Mouse (Mus musculus): ENCODE measurements around the gene 4930404N11Rik. TPM values are rescaled to one million over a fixed set of nuclear protein-coding genes. Genes with fewer than 3 reads are reported as not detected.
A peak's percentile ranks its signal among the peaks of the same experiment; 100 is the strongest.

Gene 4930404N11Rik
- polyA plus RNA-seq, 1 experiment from 2014 or later = 1.1 TPM

DNA sequence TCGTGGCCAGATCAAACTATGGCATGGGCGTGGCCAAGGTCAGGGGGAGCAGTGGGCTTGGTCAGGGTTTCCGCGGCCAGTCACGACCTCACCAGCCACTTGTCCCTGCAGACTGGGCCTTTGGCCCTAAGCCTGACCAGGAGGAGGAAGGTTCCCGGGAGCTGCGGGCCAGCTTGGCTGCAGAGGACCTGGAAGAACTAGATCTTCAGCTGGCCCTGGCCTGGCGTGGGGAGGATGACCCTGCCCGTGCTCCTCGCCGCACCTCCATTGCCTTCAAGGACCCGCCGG lies 25.0 kb upstream of the 4930404N11Rik start:
- ATAC-seq (ENCODE audit: extremely low read depth, insufficient number of reproducible peaks, low FRiP score, low TSS enrichment) = no peak
- H3K27ac ChIP-seq (replicated peaks) = no peak overlapping the region
- no peak overlapping the region for H3K4me2 ChIP-seq
- H3K4me3 ChIP-seq = no peak overlapping the region
- peaks cover 39% of the 10 kb centered on the region for H3K4me1 ChIP-seq
- peaks cover 45% of the 10 kb centered on the region for H3K36me3 ChIP-seq
- peak overlapping the region; percentile 69; the same call in 1 of the 2 replicates for H3K9ac ChIP-seq
- H3K9me3 ChIP-seq = no peaks in the 10 kb centered on the region
- H3K27me3 ChIP-seq (replicated peaks) = no peaks in the 10 kb centered on the region
- 84% methylated on average over 13 of the region's 13 CpGs for WGBS

DNA sequence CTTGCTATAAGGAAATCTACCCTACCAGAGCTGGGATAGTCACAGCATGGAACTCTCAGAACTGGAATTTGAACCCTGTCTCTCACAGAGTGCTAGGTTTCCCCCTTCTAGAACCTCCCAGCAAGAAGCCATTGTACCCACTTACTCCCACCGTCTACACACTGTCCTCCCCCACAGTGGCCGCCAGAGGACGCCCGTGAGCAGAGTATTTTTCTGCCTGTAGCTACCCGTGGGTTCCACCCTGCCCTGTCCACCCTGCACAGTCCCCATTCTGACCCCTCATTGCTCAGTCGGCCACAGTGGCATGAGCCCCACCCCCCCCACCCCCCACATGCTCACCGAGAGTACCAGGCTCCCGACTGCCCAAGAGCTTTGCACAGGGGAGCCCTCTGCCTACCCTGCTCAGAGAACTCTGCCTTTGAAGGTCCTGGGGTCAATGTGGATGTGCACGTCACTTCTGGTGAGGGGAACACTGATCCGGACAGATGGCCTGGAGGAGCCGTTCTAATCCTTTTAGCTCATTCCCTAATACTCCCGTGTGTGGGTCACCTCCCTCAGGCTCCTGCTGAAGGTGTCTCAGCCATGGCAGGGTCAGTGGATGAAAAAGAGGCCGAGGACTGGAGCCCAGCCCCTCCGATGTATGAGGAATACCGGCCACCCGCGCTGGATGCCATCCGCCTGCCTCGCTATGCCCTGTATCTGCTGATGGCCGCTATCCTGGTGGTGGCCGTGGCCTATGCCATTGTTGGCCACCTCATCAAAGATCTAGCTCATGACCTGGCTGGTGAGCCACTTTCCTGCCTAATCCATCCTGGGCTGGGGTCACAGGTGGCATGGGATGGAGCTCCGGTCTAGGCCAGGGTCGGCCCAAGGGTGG lies 24.4 kb upstream of the 4930404N11Rik start:
- peak overlapping the region; percentile 68 for H3K27ac ChIP-seq (replicated peaks)
- H3K9ac ChIP-seq = peak overlapping the region; percentile 69
- no peaks in the 10 kb centered on the region for H3K27me3 ChIP-seq (replicated peaks)
- peaks cover 46% of the 10 kb centered on the region for H3K36me3 ChIP-seq
- WGBS = 58% methylated on average over 23 of the region's 23 CpGs
- no peak overlapping the region for H3K4me3 ChIP-seq
- H3K9me3 ChIP-seq = no peaks in the 10 kb centered on the region
- peaks cover 45% of the 10 kb centered on the region for H3K4me1 ChIP-seq
- H3K4me2 ChIP-seq = no peak overlapping the region
- ATAC-seq (ENCODE audit: extremely low read depth, insufficient number of reproducible peaks, low FRiP score, low TSS enrichment) = 0 out of 2 replicates have a peak, but pooled peaks have one; percentile 39

DNA sequence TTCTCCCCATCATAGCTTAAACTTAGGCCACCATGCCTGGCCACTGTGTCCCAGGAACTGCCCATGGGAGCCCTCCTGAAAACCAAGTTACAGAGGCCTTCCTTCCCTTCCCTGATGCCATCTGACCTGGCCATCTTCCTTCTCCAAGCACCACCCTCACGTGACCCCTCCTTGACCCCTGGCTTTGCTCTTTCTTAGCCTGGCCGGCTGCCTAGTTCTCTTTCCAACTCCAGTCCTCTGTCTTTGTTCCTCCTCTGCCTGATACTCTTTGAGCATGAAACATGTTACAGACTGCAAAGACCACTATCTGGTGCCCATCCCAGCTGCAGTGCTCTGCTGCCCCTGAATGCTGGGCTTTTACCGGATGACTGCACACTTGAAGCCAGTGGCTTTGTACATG lies 23.8 kb upstream of the 4930404N11Rik start:
- Histone ChIP-seq H3K9ac (peak overlapping the region; percentile 69), H3K9me3 (no peaks in the 10 kb centered on the region), H3K36me3 (peaks cover 46% of the 10 kb centered on the region), H3K4me3 (no peak overlapping the region), H3K27ac (replicated peaks) (peak overlapping the region; percentile 68), H3K4me2 (no peak overlapping the region), H3K27me3 (replicated peaks) (no peaks in the 10 kb centered on the region), H3K4me1 (peaks cover 48% of the 10 kb centered on the region)
- 58% methylated on average over 3 of the region's 3 CpGs for WGBS
- no peak for ATAC-seq (ENCODE audit: extremely low read depth, insufficient number of reproducible peaks, low FRiP score, low TSS enrichment)

DNA sequence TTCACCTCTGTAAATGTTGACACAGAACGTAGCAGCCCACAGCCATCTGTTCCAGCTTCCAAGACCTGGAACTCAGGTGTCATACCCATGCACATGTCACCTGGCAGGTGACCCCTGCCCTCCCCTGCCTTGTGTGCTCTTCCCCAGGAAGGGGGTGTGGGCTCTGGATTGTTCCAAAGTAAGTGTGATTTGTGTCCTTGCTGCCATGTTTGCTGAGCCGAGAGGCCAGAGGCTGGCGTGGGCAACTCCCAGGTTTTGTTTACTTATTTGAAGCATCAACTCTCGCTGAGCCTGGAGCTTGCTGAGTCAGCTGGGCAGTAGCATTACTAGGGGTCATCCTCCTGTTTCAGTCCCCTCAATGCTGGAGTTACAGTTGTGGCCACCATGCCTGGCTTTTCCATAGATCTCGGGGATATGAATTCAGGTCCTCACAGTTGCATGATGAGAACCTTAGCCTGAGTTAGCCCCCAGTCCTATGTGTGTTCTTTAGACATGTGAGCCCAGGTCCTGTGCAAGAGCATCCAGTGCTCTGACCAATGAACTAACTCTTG lies 23.0 kb upstream of the 4930404N11Rik start, which contains the start of gene Gm48552:
Gene Gm48552, plus strand, starts transcription at position 501 of the 551 bp plus-strand sequence.
- H3K4me1 ChIP-seq = peaks cover 42% of the 10 kb centered on the region
- H3K27ac ChIP-seq (replicated peaks) = peak within 1 kb of the TSS; percentile 68

DNA sequence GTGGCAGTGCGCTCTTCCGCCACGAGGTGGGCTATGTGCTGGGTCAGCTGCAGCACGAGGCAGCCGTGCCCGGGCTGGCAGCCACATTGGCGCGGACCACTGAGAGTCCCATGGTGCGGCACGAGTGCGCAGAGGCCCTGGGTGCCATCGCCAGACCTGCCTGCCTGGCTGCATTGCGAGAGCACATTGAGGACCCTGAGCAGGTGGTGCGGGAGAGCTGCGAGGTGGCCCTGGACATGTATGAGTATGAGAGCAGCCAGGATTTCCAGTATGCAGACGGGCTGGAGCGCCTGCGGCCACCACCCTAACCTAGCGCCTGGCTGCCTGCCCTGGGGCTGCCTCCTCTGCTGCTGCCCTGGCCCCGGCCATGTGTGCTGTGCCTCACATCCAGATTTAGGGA lies 22.1 kb upstream of the 4930404N11Rik start:
- peaks cover 34% of the 10 kb centered on the region for H3K4me1 ChIP-seq
- peaks cover 46% of the 10 kb centered on the region for H3K36me3 ChIP-seq
- no peak for ATAC-seq (ENCODE audit: extremely low read depth, insufficient number of reproducible peaks, low FRiP score, low TSS enrichment)
- no peak overlapping the region for H3K4me3 ChIP-seq
- WGBS = 91% methylated on average over 20 of the region's 20 CpGs
- no peaks in the 10 kb centered on the region for H3K9me3 ChIP-seq
- no peaks in the 10 kb centered on the region for H3K27me3 ChIP-seq (replicated peaks)
- no peak overlapping the region for H3K27ac ChIP-seq (replicated peaks)
- no peak overlapping the region for H3K9ac ChIP-seq
- no peak overlapping the region for H3K4me2 ChIP-seq

More for the DNA sequence above, 23.0 kb upstream of the 4930404N11Rik start, which contains the start of gene Gm48552:
- H3K27me3 ChIP-seq (replicated peaks) = no peaks in the 10 kb centered on the region
- peak within 1 kb of the TSS; percentile 69 for H3K9ac ChIP-seq
- no peak for ATAC-seq (ENCODE audit: extremely low read depth, insufficient number of reproducible peaks, low FRiP score, low TSS enrichment)
- peaks cover 46% of the 10 kb centered on the region for H3K36me3 ChIP-seq
- no peaks in the 10 kb centered on the region for H3K9me3 ChIP-seq
- H3K4me3 ChIP-seq = no peak within 1 kb of the TSS
- no peak within 1 kb of the TSS for H3K4me2 ChIP-seq
- WGBS = 83% methylated on average over 5 of the region's 5 CpGs

DNA sequence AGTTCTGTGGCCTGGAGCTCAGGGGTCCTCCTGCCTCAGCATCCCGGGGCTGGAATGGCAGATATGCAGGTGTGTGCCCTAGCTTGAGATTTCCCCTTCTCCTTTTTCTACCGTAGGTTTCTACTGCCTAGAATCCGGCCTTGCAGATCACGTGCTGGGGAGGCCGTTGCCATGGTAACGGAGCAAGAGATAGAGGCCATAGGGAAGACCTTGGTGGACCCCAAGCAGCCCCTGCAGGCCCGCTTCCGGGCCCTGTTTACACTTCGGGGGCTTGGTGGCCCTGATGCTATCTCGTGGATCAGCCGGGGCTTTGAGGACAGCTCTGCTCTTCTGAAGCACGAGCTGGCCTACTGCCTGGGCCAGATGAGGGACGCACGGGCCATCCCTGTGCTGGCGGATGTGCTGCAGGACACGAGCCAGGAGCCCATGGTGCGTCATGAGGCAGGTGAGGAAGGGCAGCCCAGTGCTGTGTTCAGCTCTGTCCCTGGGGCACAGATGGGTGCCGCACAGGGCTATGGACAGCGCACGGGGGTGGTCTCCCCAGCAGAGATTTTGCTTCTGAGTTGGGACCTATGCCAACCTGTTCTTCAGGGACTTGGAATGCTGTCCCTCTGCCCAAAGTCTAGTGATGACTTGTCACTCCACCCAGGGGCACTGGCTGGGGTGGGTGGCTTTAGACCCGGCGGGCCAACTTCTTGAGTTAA lies 20.1 kb upstream of the 4930404N11Rik start:
- no peak for ATAC-seq (ENCODE audit: extremely low read depth, insufficient number of reproducible peaks, low FRiP score, low TSS enrichment)
- Histone ChIP-seq H3K4me2 (peak overlapping the region; percentile 92), H3K4me3 (peak overlapping the region; percentile 89), H3K9me3 (no peaks in the 10 kb centered on the region), H3K9ac (peak overlapping the region; percentile 93), H3K4me1 (peaks cover 41% of the 10 kb centered on the region), H3K36me3 (peaks cover 37% of the 10 kb centered on the region), H3K27ac (replicated peaks) (no peak overlapping the region), H3K27me3 (replicated peaks) (no peaks in the 10 kb centered on the region)
- WGBS = 74% methylated on average over 22 of the region's 22 CpGs

DNA sequence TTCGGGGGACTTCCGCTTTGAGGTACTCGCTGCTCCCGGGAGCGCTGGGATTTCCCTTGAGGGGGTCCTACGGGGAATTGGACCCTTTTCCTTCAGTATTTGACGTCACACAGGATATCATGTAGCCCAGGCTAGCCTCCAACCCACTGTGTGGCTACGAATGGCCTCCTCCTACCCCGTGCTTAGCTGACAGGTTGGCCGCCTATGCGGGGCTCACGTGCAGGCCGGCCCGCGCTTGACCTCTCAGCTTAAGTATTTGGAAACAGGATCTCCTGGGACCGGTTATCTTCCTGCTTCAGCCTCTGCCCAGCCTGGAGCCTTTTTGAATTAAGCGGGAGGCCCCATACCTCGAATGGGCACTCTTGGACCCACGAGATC lies 19.0 kb upstream of the 4930404N11Rik start:
- Histone ChIP-seq H3K4me3 (peak overlapping the region; percentile 89), H3K4me2 (peak overlapping the region; percentile 92), H3K36me3 (peaks cover 37% of the 10 kb centered on the region), H3K4me1 (peaks cover 34% of the 10 kb centered on the region), H3K9ac (peak overlapping the region; percentile 93), H3K27me3 (replicated peaks) (no peaks in the 10 kb centered on the region), H3K9me3 (no peaks in the 10 kb centered on the region), H3K27ac (replicated peaks) (peak overlapping the region; percentile 80)
- WGBS = under 1% methylated on average over 19 of the region's 19 CpGs
- ATAC-seq (ENCODE audit: extremely low read depth, insufficient number of reproducible peaks, low FRiP score, low TSS enrichment) = no peak

DNA sequence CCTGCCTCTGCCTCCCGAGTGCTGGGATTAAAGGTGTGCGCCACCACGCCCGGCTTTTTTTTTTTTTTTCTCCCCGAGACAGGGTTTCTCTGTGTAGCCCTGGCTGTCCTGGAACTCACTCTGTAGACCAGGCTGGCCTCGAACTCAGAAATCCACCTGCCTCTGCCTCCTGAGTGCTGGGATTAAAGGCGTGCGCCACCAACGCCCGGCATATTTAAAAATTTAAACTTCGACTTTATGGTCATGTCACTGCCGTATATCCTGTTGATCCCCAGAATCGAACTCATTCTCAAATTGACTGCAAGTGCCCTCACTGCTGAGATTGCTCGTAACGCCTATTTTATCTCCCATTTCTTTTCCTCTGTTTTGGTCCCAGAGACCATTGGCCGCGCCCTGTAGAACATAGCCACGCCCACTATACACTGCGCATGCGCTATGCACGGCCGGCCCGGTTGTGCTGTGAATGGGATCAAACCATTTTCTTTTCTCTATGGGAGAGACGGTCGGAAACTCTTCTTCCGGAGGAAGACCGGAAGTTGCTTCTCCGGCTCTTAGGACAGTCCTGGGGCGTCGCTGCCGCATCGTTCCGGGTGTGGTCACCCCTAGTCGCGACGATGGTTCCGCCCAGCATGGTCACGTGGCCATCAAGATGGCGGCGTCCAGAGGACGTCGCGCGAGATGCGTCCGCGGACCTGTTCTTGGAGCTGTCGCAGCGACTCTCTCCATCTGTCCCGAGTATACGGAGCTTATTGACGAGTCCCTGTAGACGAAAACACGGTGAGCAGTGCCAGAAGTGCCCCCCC lies 18.4 kb upstream of the 4930404N11Rik start, which contains the start of the genes Dohh and Gm48551:
Gene Dohh, plus strand, starts transcription at position 627 of the 803 bp plus-strand sequence.
Gene Gm48551, plus strand, starts transcription at position 665 of the 803 bp plus-strand sequence.
- peak within 1 kb of the TSS; percentile 80 for H3K27ac ChIP-seq (replicated peaks)
- peaks cover 34% of the 10 kb centered on the region for H3K36me3 ChIP-seq
- peak within 1 kb of the TSS; percentile 93 for H3K9ac ChIP-seq
- peak; percentile 88 for ATAC-seq (ENCODE audit: extremely low read depth, insufficient number of reproducible peaks, low FRiP score, low TSS enrichment)
- peak within 1 kb of the TSS; percentile 92 for H3K4me2 ChIP-seq
- H3K9me3 ChIP-seq = no peaks in the 10 kb centered on the region
- WGBS = 4% methylated on average over 52 of the region's 54 CpGs
- H3K27me3 ChIP-seq (replicated peaks) = no peaks in the 10 kb centered on the region
- H3K4me3 ChIP-seq = peak within 1 kb of the TSS; percentile 89
- peaks cover 34% of the 10 kb centered on the region for H3K4me1 ChIP-seq

DNA sequence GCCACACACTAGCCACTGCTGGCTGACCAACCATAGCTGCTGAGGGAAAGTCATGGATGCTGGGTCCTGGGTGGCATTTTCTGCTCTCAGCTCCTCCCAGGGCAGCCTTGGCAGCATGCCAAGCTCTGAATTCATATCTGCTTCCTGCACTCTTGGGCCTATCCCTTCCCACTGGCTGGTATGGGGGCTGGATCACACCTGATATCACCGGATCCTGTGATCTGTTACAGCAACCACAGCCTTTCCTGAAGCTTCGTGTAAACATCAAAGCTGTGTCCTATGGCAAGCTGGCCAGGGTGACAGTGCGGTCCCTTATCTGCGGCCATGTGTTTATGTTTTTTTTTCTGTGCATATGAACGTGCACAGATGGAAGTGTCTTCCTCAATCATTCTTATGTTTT lies 16.4 kb upstream of the 4930404N11Rik start:
- Histone ChIP-seq H3K27me3 (replicated peaks) (no peaks in the 10 kb centered on the region), H3K27ac (replicated peaks) (peak overlapping the region; percentile 77), H3K9ac (peak overlapping the region; percentile 45), H3K9me3 (no peaks in the 10 kb centered on the region), H3K4me1 (peaks cover 39% of the 10 kb centered on the region), H3K36me3 (peaks cover 15% of the 10 kb centered on the region), H3K4me3 (no peak overlapping the region), H3K4me2 (peak overlapping the region; percentile 28)
- no peak for ATAC-seq (ENCODE audit: extremely low read depth, insufficient number of reproducible peaks, low FRiP score, low TSS enrichment)
- 29% methylated on average over 5 of the region's 5 CpGs for WGBS

DNA sequence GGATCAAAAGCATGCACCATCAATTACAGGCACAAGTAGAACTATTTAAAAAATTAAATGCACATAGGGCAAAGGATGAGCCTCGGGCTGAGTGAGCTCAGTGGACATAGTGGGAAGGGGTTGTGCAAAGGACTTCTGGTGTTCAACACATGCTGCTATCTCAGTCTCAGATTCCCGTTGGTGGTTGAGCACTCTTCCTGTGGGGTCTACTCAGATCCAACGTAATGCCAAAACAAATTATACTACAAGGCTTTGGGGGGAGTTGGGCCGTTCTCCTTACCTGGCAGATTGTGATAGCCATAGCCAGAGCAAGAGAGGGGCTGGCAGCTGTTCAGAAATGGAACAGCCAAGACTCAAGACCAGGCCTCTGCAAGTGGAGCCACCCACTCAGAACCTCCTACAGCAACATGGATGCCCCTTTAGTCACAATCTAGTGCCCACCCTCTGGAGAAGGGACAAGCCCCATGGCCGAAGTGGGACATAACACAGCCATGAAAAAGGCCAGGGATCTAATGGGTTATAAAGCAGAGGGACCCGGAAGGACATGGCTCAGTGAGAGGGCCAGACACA lies 14.3 kb upstream of the 4930404N11Rik start:
- Histone ChIP-seq H3K36me3 (peaks cover 16% of the 10 kb centered on the region), H3K4me3 (no peak overlapping the region), H3K27me3 (replicated peaks) (no peaks in the 10 kb centered on the region), H3K4me2 (peak overlapping the region; percentile 76), H3K27ac (replicated peaks) (no peak overlapping the region), H3K9ac (no peak overlapping the region), H3K4me1 (peaks cover 47% of the 10 kb centered on the region), H3K9me3 (no peaks in the 10 kb centered on the region)
- WGBS = 87% methylated on average over 6 of the region's 6 CpGs
- ATAC-seq (ENCODE audit: extremely low read depth, insufficient number of reproducible peaks, low FRiP score, low TSS enrichment) = no peak

Measured in heart, embryonic 13.5 days (tissue).